Mouse (Mus musculus) testis, adult 2 months (tissue): ENCODE measurements around the gene Hcst.

ENCODE experiments used
- CTCF ChIP-seq: fragments of 200-500 bp; IDR thresholded peaks from 2 replicates; pipeline ENCODE4 v1.5.1; 2012; ENCODE audit warnings: low read depth, mild to moderate bottlenecking, inconsistent platforms, low read length, moderate library complexity; ENCODE audit not compliant: control insufficient read depth, insufficient read depth, insufficient replicate concordance
- POLR2A ChIP-seq: fragments of 200-500 bp; IDR thresholded peaks from 2 replicates; pipeline ENCODE4 v1.6.1; 2012; ENCODE audit warnings: low read depth, mild to moderate bottlenecking, inconsistent platforms, low read length, moderate library complexity; ENCODE audit not compliant: control insufficient read depth

- TF ChIP-seq POLR2A = no peak
- TF ChIP-seq CTCF = no peak
These were observed 1.8 kb downstream of the Hcst start for GRCm38 (mm10) chr7:30417856-30418255.
